Mouse (Mus musculus) hindbrain, embryonic 14.5 days (tissue): ENCODE measurements around the gene Trim34b. TPM values are rescaled to one million over a fixed set of nuclear protein-coding genes. Genes with fewer than 3 reads are reported as not detected.
"Not testable (repeated sequence)": the region's sequence is repeated elsewhere in the genome, so short reads cannot be mapped to it uniquely, and the experiment has no call there.

ENCODE experiments used
- ATAC-seq: fragments of 200-750 bp; cut with Nextera tagmentation; 2 replicates; pipeline ENCODE4 v1.8.0; 2017; ENCODE audit warnings: moderate number of reproducible peaks, mild to moderate bottlenecking, moderate TSS enrichment, moderate library complexity; ENCODE audit not compliant: low FRiP score
- DNase-seq: peaks from one replicate; pipeline ENCODE4 v3.0.0-alpha.2; 2015; ENCODE audit warnings: low spot score
- H3K27ac ChIP-seq: fragments of 300-500 bp; sonication (generic); 2 replicates; pipeline ENCODE4 v1.5.1; 2014; ENCODE audit warnings: mild to moderate bottlenecking, moderate library complexity
- H3K27me3 ChIP-seq: fragments of 300-500 bp; sonication (generic); 2 replicates; pipeline ENCODE4 v1.6.1; 2014; ENCODE audit warnings: mild to moderate bottlenecking, low read length, mixed read lengths; ENCODE audit not compliant: control insufficient read depth, insufficient read depth
- H3K36me3 ChIP-seq: fragments of 300-500 bp; sonication (generic); replicated peaks from 2 replicates; pipeline ENCODE4 v1.6.1; 2014; ENCODE audit not compliant: control insufficient read depth, insufficient read depth
- H3K4me1 ChIP-seq: fragments of 300-500 bp; sonication (generic); replicated peaks from 2 replicates; pipeline ENCODE4 v1.6.1; 2014; ENCODE audit warnings: antibody characterized with exemption, low read length, mixed read lengths; ENCODE audit not compliant: control insufficient read depth, insufficient read depth
- H3K4me2 ChIP-seq: fragments of 300-500 bp; sonication (generic); replicated peaks from 2 replicates; pipeline ENCODE4 v1.6.1; 2014; ENCODE audit warnings: mild to moderate bottlenecking, moderate library complexity
- H3K4me3 ChIP-seq: fragments of 300-500 bp; sonication (generic); replicated peaks from 2 replicates; pipeline ENCODE4 v1.5.1; 2014; ENCODE audit warnings: mild to moderate bottlenecking, low read length
- H3K9ac ChIP-seq: fragments of 300-500 bp; sonication (generic); 2 replicates; pipeline ENCODE4 v1.6.1; 2014
- H3K9me3 ChIP-seq: fragments of 300-500 bp; sonication (generic); 2 replicates; pipeline ENCODE4 v1.6.1; 2016; ENCODE audit warnings: low read length; ENCODE audit not compliant: control insufficient read depth
- WGBS: fragments of 180-500 bp; shearing (Covaris S2); extraction: QIAGEN DNeasy Blood & Tissue Kit; methylation state at CpG from one replicate; pipeline ENCODE4 v1.1.7; 2014; 5-methylcytosine and 5-hydroxymethylcytosine counted together
- polyA plus RNA-seq: library from polyadenylated mRNA; unstranded; fragments of >200 nt; fragmentation: Nextera tagmentation; extraction: Ambion mirVana; gene quantifications from 2 replicates; pipeline ENCODE4 v1.2.1, GENCODE M21; 2014

The Trim34b gene
- polyA plus RNA-seq, 1 experiment from 2014 or later: not detected

DNA sequence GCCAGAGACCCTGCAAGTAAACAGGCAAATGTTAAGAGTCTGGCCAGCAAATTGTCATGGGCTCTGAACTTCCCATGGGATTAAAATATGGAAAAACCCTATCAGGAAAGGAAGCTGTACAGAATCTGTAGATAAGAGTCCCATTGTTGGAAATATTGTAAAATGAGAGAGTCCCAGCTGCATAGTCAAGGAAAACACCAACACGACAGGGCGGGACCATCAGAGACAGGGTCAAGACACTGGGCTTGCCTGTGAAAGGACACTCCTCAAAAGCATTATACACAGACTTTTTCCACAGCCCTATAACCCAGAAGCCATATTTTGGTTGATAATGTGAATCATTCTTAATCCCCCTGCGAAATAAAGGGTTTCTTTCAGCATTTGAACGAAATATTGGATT, 11.5 kb downstream of the Trim34b start:
- H3K27me3 ChIP-seq, H3K4me2 ChIP-seq, H3K9me3 ChIP-seq, H3K27ac ChIP-seq, H3K9ac ChIP-seq, DNase-seq, H3K4me1 ChIP-seq, ATAC-seq, H3K36me3 ChIP-seq, H3K4me3 ChIP-seq: not testable (repeated sequence)
- WGBS: 93% methylated on average over 2 of the region's 4 CpGs

DNA sequence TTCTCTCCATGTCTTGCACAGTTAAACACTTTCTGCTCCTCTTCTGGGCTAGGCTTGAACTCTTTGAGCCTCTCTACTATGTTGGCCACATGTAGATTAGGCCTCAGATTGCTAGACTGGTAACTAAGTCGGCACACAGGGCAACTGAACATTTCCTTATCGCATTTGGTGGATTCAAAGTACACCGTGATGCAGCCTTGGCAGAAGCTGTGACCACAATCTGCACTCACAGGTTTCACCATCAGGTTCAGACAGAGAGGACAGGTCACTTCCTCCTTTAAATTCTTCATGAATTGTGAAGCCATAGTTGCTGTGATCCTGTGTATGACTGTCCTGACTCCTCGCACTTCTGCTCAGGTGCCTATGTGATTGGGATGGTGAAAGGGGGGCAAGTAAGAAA, 18.8 kb downstream of the Trim34b start:
- not testable (repeated sequence) for H3K27ac ChIP-seq
- WGBS: 97% methylated on average over 4 of the region's 4 CpGs

DNA sequence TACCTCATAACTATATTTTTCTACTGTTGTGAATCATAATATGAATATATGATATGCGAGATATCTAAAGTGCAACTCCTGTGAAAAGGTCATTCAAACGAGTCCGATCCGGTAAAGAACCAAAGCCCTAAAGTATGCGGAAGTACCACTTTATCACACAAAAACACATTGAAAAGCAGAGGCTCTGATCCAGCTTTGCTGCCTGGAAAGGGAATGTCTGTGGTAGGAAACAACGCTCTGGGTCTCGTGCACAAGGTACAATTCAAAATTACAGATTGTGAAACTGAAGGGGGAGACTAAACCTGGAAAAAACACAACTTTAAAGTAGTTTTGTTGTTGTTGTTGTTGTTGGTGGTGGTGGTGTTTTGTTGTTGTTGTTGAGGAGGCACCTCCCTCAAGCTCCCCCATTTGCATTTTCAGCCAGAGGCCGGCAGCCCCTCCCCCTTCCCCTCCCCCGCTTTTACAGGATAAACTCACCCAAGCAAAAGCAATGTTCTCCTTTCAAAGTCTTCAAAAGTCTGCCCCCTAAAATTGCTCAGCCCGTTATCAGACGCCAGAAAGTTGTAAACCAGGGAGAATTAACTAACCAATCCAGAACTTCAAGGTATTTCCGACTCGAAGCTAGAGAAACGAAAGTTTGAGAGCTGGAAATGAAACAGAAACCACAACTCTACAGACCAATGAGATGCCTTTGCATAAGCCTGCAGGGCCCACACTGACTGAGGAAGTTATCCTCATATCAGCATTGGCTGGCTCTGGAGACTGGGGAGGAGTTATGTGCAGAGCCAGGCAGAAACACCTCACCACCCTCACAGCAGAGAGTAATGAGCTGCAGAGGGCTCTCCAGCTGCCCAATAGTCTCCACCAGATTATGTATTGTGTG, 23.7 kb downstream of the Trim34b start, which contains the start of gene Trim12c:
Gene Trim12c, minus strand, starts transcription at position 646 of the 883 bp plus-strand sequence.
- peak within 1 kb of the TSS; percentile 25 for H3K4me2 ChIP-seq
- DNase-seq: peak; percentile 36
- no peaks in the 10 kb centered on the region for H3K36me3 ChIP-seq
- H3K4me1 ChIP-seq: no peaks in the 10 kb centered on the region
- peak; percentile 91 for ATAC-seq
- H3K4me3 ChIP-seq: peak within 1 kb of the TSS; percentile 18; the same call in 1 of the 2 replicates
- no peak within 1 kb of the TSS for H3K27ac ChIP-seq
- 11% methylated on average over 14 of the region's 14 CpGs for WGBS
- H3K9me3 ChIP-seq: no peaks in the 10 kb centered on the region
- H3K27me3 ChIP-seq: no peaks in the 10 kb centered on the region
- H3K9ac ChIP-seq: no peak within 1 kb of the TSS

More for the DNA sequence above, 18.8 kb downstream of the Trim34b start:
- not testable (repeated sequence) for H3K9me3 ChIP-seq, H3K4me3 ChIP-seq, H3K4me2 ChIP-seq, H3K9ac ChIP-seq, ATAC-seq, DNase-seq, H3K36me3 ChIP-seq, H3K27me3 ChIP-seq, H3K4me1 ChIP-seq

DNA sequence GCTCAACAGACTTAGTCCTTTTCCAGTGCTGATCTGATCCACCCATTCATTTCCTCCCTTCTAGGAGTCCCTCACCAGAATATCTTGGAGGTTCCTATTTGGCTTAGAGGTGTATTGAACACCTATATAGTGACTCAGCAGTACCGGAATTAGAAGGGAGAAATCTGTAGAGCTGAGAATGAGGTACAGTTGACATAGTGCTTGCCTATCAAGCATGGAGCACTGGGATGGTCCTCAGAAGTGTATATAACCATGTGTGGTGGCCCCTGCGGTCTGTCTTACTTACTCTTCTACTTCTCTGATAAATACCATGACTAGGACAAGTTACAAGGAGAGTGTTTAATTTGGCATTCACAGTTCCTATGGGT, 24.3 kb downstream of the Trim34b start:
- H3K27me3 ChIP-seq: no peaks in the 10 kb centered on the region
- ATAC-seq: peak; percentile 11; the same call in 1 of the 2 replicates
- WGBS: 76% methylated on average over 2 of the region's 2 CpGs
- no peak overlapping the region for H3K9ac ChIP-seq
- H3K4me1 ChIP-seq: no peaks in the 10 kb centered on the region
- H3K4me3 ChIP-seq: no peak overlapping the region
- H3K9me3 ChIP-seq: no peaks in the 10 kb centered on the region
- H3K4me2 ChIP-seq: no peak overlapping the region
- no peak for DNase-seq
- no peak overlapping the region for H3K27ac ChIP-seq
- no peaks in the 10 kb centered on the region for H3K36me3 ChIP-seq

DNA sequence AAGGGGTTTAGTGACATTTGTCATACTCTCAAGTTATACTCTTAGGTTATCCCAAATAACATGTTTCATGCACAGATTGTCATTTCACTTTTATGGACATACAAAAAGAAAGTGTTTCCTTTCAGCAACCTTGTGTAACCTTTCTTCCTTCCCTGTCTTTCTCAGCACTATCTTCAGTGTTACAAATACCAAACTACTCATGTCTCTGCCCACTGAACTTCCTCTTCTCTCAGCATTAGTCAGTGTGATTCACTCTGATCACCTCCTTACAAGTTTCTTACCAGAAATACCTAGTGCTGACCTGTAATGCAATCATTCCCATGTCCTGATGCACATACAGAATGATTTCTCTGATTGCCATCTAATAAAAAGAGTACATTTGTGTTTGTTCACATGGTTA, 37.1 kb downstream of the Trim34b start:
- Histone ChIP-seq H3K4me3 (no peak overlapping the region), H3K36me3 (no peaks in the 10 kb centered on the region), H3K9ac (no peak overlapping the region), H3K27me3 (no peaks in the 10 kb centered on the region), H3K4me2 (no peak overlapping the region), H3K9me3 (no peaks in the 10 kb centered on the region), H3K27ac (no peak overlapping the region), H3K4me1 (no peaks in the 10 kb centered on the region)
- no peak for ATAC-seq
- DNase-seq: no peak

DNA sequence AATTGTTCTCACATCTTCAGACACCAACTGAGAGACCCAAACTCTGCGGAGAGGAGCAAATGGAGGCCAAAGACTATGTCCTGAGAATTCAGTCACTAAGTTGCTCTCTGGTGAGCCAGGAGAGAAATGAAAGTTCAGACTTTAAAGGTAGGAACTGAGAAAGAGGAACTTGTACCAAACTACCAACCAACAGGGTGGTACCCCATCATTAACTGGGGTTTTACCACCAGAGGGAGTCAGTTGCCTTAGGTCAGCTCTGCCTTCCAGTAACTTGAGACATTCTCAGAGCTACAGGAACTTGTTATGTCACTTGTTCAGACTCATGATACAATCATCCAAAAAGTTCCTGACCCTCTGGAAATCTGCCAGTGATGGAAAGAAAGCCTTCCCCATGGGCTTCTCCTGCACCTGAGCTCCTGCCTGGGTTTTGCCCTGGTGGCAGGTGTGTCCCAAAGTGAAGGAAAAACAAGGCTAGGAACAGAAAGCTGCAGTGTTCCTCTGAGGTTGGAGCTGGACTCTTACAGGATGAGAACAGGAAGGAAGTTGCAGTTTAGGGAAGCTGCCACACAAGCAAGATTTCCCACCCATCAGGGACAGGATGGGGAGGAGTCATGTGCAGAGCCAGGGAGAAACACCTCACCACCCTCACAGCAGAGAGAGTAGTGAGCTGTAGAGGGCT, 40.6 kb downstream of the Trim34b start, which contains the start of gene Trim30b:
Gene Trim30b, minus strand, starts transcription at position 149 of the 679 bp plus-strand sequence.
- no peaks in the 10 kb centered on the region for H3K9me3 ChIP-seq
- no peak within 1 kb of the TSS for H3K4me3 ChIP-seq
- H3K36me3 ChIP-seq: no peaks in the 10 kb centered on the region
- DNase-seq (no peak), ATAC-seq (no peak)
- H3K27me3 ChIP-seq: no peaks in the 10 kb centered on the region
- 67% methylated on average over 1 of the region's 1 CpGs for WGBS
- no peak within 1 kb of the TSS for H3K27ac ChIP-seq
- no peaks in the 10 kb centered on the region for H3K4me1 ChIP-seq
- H3K9ac ChIP-seq: no peak within 1 kb of the TSS
- H3K4me2 ChIP-seq: no peak within 1 kb of the TSS

Other genes starting within 250 kb of the Trim34b start
- not detected in 2 replicates for gene Olfr645, start 244.0 kb upstream of the Trim34b start, polyA plus RNA-seq
- gene Olfr646, start 224.6 kb upstream of the Trim34b start, polyA plus RNA-seq: not detected in 2 replicates
- not detected in 2 replicates for gene Ubqln5, start 199.6 kb upstream of the Trim34b start, polyA plus RNA-seq
- not detected in 2 replicates for gene Olfr643, start 192.1 kb upstream of the Trim34b start, polyA plus RNA-seq
- gene Ubqln3, start 186.2 kb upstream of the Trim34b start, polyA plus RNA-seq: not detected in 2 replicates
- gene Ubqlnl, start 178.9 kb upstream of the Trim34b start, polyA plus RNA-seq: not detected in 2 replicates
- gene Olfm5, start 164.6 kb upstream of the Trim34b start, polyA plus RNA-seq: not detected in 2 replicates
- 0.63 and 0.66 TPM in 2 replicates for gene Olfr648, start 146.1 kb upstream of the Trim34b start, polyA plus RNA-seq
- gene Olfr649, start 133.5 kb upstream of the Trim34b start, polyA plus RNA-seq: not detected in 2 replicates
- 0.13 and 0.20 TPM in 2 replicates for gene Trim6, start 110.7 kb upstream of the Trim34b start, polyA plus RNA-seq
- gene Trim34a, start 85.0 kb upstream of the Trim34b start, polyA plus RNA-seq: 1.0 and 1.3 TPM in 2 replicates
- 0.12 and 0.44 TPM in 2 replicates for gene Trim5, start 41.4 kb upstream of the Trim34b start, polyA plus RNA-seq
- 1.6 and 2.2 TPM in 2 replicates for gene Trim12a, start 14.0 kb upstream of the Trim34b start, polyA plus RNA-seq
- 0.94 and 1.4 TPM in 2 replicates for gene Trim12c, start 23.9 kb downstream of the Trim34b start, polyA plus RNA-seq
- not detected in 2 replicates for gene Trim30b, start 40.4 kb downstream of the Trim34b start, polyA plus RNA-seq
- gene Trim30c, start 71.4 kb downstream of the Trim34b start, polyA plus RNA-seq: 0.11 TPM in 1 of 2 replicates, not detected in the other
- 0.43 and 0.83 TPM in 2 replicates for gene Trim30a, start 135.7 kb downstream of the Trim34b start, polyA plus RNA-seq
- 0.19 and 0.70 TPM in 2 replicates for gene Trim30d, start 178.4 kb downstream of the Trim34b start, polyA plus RNA-seq
- not detected in 2 replicates for gene Olfr651, start 220.7 kb downstream of the Trim34b start, polyA plus RNA-seq
- gene Olfr652, start 231.4 kb downstream of the Trim34b start, polyA plus RNA-seq: 0.04 and 0.07 TPM in 2 replicates
- gene Olfr653, start 247.8 kb downstream of the Trim34b start, polyA plus RNA-seq: 0.05 TPM in 1 of 2 replicates, not detected in the other